Mouse (Mus musculus) MEL (cell line): ENCODE measurements around the gene Rbbp6. TPM values are rescaled to one million over a fixed set of nuclear protein-coding genes. Genes with fewer than 3 reads are reported as not detected.

ENCODE experiments used
- DNase-seq: peaks from one replicate; pipeline ENCODE4 v3.0.0; 2011; ENCODE audit warnings: low read depth, low spot score
- H3K27ac ChIP-seq: 2 replicates; pipeline ENCODE4 v1.5.1; 2012; ENCODE audit warnings: low read depth, mild to moderate bottlenecking, control low read depth, low read length, moderate library complexity; ENCODE audit not compliant: control insufficient read depth
- H3K27me3 ChIP-seq, 2 experiments: fragments of 150-350 bp in 1 of 2; sonication (generic) in 1 of 2; 2 replicates each; pipeline ENCODE4 v1.6.1; 2012; ENCODE audit warnings: low read length in 2 of 2, mild to moderate bottlenecking in 2 of 2, improper control_type of control experiment in 1 of 2, moderate library complexity in 1 of 2; ENCODE audit not compliant: insufficient read depth in 2 of 2, control insufficient read depth in 1 of 2
- H3K36me3 ChIP-seq, 2 experiments: 2 replicates each; pipeline ENCODE4 v1.6.1; 2012 to 2014; ENCODE audit warnings: low read length in 2 of 2, improper control_type of control experiment in 1 of 2, inconsistent platforms in 1 of 2, mild to moderate bottlenecking in 1 of 2; ENCODE audit not compliant: insufficient read depth in 2 of 2, control insufficient read depth in 1 of 2
- H3K4me1 ChIP-seq, 2 experiments: fragments of 150-350 bp in 1 of 2; sonication (generic) in 1 of 2; 2 replicates each; pipeline ENCODE4 v1.6.1; 2012; ENCODE audit warnings: low read length in 2 of 2, improper control_type of control experiment in 1 of 2, mild to moderate bottlenecking in 1 of 2; ENCODE audit not compliant: insufficient read depth in 2 of 2, control insufficient read depth in 1 of 2
- H3K4me3 ChIP-seq, 2 experiments: fragments of 150-350 bp in 1 of 2; sonication (generic) in 1 of 2; 2 replicates each; pipeline ENCODE4 v1.5.1; 2012; ENCODE audit warnings: low read depth in 2 of 2, low read length in 2 of 2, mild to moderate bottlenecking in 2 of 2, moderate library complexity in 2 of 2, control low read depth in 1 of 2, improper control_type of control experiment in 1 of 2; ENCODE audit not compliant: control insufficient read depth in 1 of 2, insufficient read depth in 1 of 2
- H3K79me2 ChIP-seq: 2 replicates; pipeline ENCODE4 v1.6.1; 2012; ENCODE audit warnings: mild to moderate bottlenecking, low read length, moderate library complexity; ENCODE audit not compliant: control insufficient read depth, poor library complexity, insufficient read depth
- H3K9ac ChIP-seq: 2 replicates; pipeline ENCODE4 v1.6.1; 2012; ENCODE audit warnings: low read depth, mild to moderate bottlenecking, control low read depth, low read length, moderate library complexity; ENCODE audit not compliant: control insufficient read depth, poor library complexity, severe bottlenecking
- H3K9me3 ChIP-seq: fragments of 150-350 bp; sonication (generic); replicated peaks from 2 replicates; pipeline ENCODE4 v1.6.1; 2012; ENCODE audit warnings: mild to moderate bottlenecking, low read length, improper control_type of control experiment, moderate library complexity; ENCODE audit not compliant: insufficient read depth
- CHD1 ChIP-seq: IDR thresholded peaks from 2 replicates; pipeline ENCODE4 v1.6.1; 2012; ENCODE audit warnings: low read depth, mild to moderate bottlenecking, inconsistent platforms, low read length, improper control_type of control experiment
- CHD2 ChIP-seq: IDR thresholded peaks from 2 replicates; pipeline ENCODE4 v1.6.1; 2011; ENCODE audit warnings: low read length, improper control_type of control experiment
- E2F4 ChIP-seq: IDR thresholded peaks from 2 replicates; pipeline ENCODE4 v1.6.1; 2011; ENCODE audit warnings: low read depth, low read length, improper control_type of control experiment, borderline replicate concordance
- ELF1 ChIP-seq: IDR thresholded peaks from 2 replicates; pipeline ENCODE4 v1.6.1; 2014; ENCODE audit warnings: low read depth, mild to moderate bottlenecking, inconsistent platforms, low read length, improper control_type of control experiment, moderate library complexity
- ETS1 ChIP-seq: IDR thresholded peaks from 2 replicates; pipeline ENCODE4 v1.6.1; 2012; ENCODE audit warnings: low read depth, mild to moderate bottlenecking, inconsistent platforms, low read length, improper control_type of control experiment, moderate library complexity
- GABPA ChIP-seq: IDR thresholded peaks from 2 replicates; pipeline ENCODE4 v1.6.1; 2012; ENCODE audit warnings: low read depth, mild to moderate bottlenecking, inconsistent platforms, low read length, improper control_type of control experiment, moderate library complexity
- GATA1 ChIP-seq: IDR thresholded peaks from 2 replicates; pipeline ENCODE4 v1.6.1; 2011; ENCODE audit warnings: low read depth, low read length, improper control_type of control experiment
- HCFC1 ChIP-seq: IDR thresholded peaks from 2 replicates; pipeline ENCODE4 v1.6.1; 2012; ENCODE audit warnings: low read depth, mild to moderate bottlenecking, inconsistent platforms, low read length, improper control_type of control experiment, moderate library complexity
- JUND ChIP-seq: IDR thresholded peaks from 2 replicates; pipeline ENCODE4 v1.6.1; 2011; ENCODE audit warnings: low read depth, mild to moderate bottlenecking, improper control_type of control experiment, low read length
- MAFK ChIP-seq: IDR thresholded peaks from 2 replicates; pipeline ENCODE4 v1.6.1; 2011; ENCODE audit warnings: low read depth, mild to moderate bottlenecking, low read length, improper control_type of control experiment, borderline replicate concordance
- MAZ ChIP-seq: IDR thresholded peaks from 2 replicates; pipeline ENCODE4 v1.6.1; 2012; ENCODE audit warnings: low read depth, mild to moderate bottlenecking, inconsistent platforms, low read length, improper control_type of control experiment
- MEF2A ChIP-seq: IDR thresholded peaks from 2 replicates; pipeline ENCODE4 v1.6.1; 2014; ENCODE audit warnings: low read depth, mild to moderate bottlenecking, inconsistent platforms, low read length, improper control_type of control experiment; ENCODE audit not compliant: poor library complexity, insufficient replicate concordance, severe bottlenecking; ENCODE audit errors: extremely low read depth
- MXI1 ChIP-seq: IDR thresholded peaks from 2 replicates; pipeline ENCODE4 v1.6.1; 2011; ENCODE audit warnings: mild to moderate bottlenecking, low read depth, low read length, improper control_type of control experiment
- MYB ChIP-seq: IDR thresholded peaks from 2 replicates; pipeline ENCODE4 v1.6.1; 2011; ENCODE audit warnings: mild to moderate bottlenecking, low read depth, low read length, improper control_type of control experiment
- MYC ChIP-seq: IDR thresholded peaks from 2 replicates; pipeline ENCODE4 v1.6.1; 2011; ENCODE audit warnings: low read depth, mild to moderate bottlenecking, low read length, improper control_type of control experiment, moderate library complexity
- POLR2A ChIP-seq, 2 experiments: IDR thresholded peaks; 2 replicates each; pipeline ENCODE4 v1.6.1; 2011 to 2012; ENCODE audit warnings: low read length in 2 of 2, mild to moderate bottlenecking in 2 of 2, control low read depth in 1 of 2, improper control_type of control experiment in 1 of 2, low read depth in 1 of 2, moderate library complexity in 1 of 2; ENCODE audit not compliant: control insufficient read depth in 1 of 2, insufficient read depth in 1 of 2, poor library complexity in 1 of 2
- POLR2AphosphoS2 ChIP-seq: IDR thresholded peaks from 2 replicates; pipeline ENCODE4 v1.6.1; 2011; ENCODE audit warnings: low read length, improper control_type of control experiment
- POLR2AphosphoS5 ChIP-seq: IDR thresholded peaks from 2 replicates; pipeline ENCODE4 v1.6.1; 2012; ENCODE audit warnings: low read depth, borderline replicate concordance, mild to moderate bottlenecking, inconsistent platforms, low read length, moderate library complexity, mixed read lengths
- SIN3A ChIP-seq: IDR thresholded peaks from 2 replicates; pipeline ENCODE4 v1.6.1; 2012; ENCODE audit warnings: low read length, improper control_type of control experiment, inconsistent platforms
- SMC3 ChIP-seq: IDR thresholded peaks from 2 replicates; pipeline ENCODE4 v1.6.1; 2011; ENCODE audit warnings: low read depth, low read length, improper control_type of control experiment
- TAL1 ChIP-seq: IDR thresholded peaks from 2 replicates; pipeline ENCODE4 v1.6.1; 2012; ENCODE audit warnings: mild to moderate bottlenecking, inconsistent platforms, low read length, moderate library complexity, mixed read lengths
- TBP ChIP-seq: IDR thresholded peaks from 2 replicates; pipeline ENCODE4 v1.8.0; 2011; ENCODE audit warnings: low read depth, low read length, improper control_type of control experiment
- UBTF ChIP-seq: IDR thresholded peaks from 2 replicates; pipeline ENCODE4 v1.6.1; 2012; ENCODE audit warnings: low read depth, mild to moderate bottlenecking, inconsistent platforms, low read length, improper control_type of control experiment, moderate library complexity, borderline replicate concordance; ENCODE audit not compliant: insufficient read depth
- USF2 ChIP-seq, 2 experiments: IDR thresholded peaks; 2 replicates each; pipeline ENCODE4 v1.6.1; 2011 to 2012; ENCODE audit warnings: improper control_type of control experiment in 2 of 2, low read length in 2 of 2, borderline replicate concordance in 1 of 2, inconsistent platforms in 1 of 2, low read depth in 1 of 2, mild to moderate bottlenecking in 1 of 2; ENCODE audit not compliant: insufficient read depth in 1 of 2
- ZC3H11A ChIP-seq: IDR thresholded peaks from 2 replicates; pipeline ENCODE4 v1.6.1; 2012; ENCODE audit warnings: low read depth, mild to moderate bottlenecking, inconsistent platforms, low read length, improper control_type of control experiment
- ZMIZ1 ChIP-seq: IDR thresholded peaks from 2 replicates; pipeline ENCODE4 v1.6.1; 2012; ENCODE audit warnings: low read depth, mild to moderate bottlenecking, inconsistent platforms, low read length, improper control_type of control experiment, moderate library complexity
- ZNF384 ChIP-seq: IDR thresholded peaks from 2 replicates; pipeline ENCODE4 v1.6.1; 2012; ENCODE audit warnings: low read depth, mild to moderate bottlenecking, inconsistent platforms, low read length, improper control_type of control experiment
- polyA plus RNA-seq, 2 experiments: library from polyadenylated mRNA; stranded (reverse) in 1 of 2; unstranded in 1 of 2; fragments of >175 nt in 1 of 2; fragments of >200 nt in 1 of 2; gene quantifications; 2 replicates each; pipeline versions ENCODE4 v1.2.1 to v1.2.4; 2012; ENCODE audit warnings: low replicate concordance in 2 of 2, low read depth in 1 of 2; ENCODE audit not compliant: insufficient read length in 2 of 2, insufficient read depth in 1 of 2, missing spikeins in 1 of 2
- total RNA-seq: library from RNA; depleted of rRNA; stranded (reverse); fragments of 300-350 nt; gene quantifications from 2 replicates; pipeline ENCODE4 v1.2.3, GENCODE M21; 2012

Rbbp6 gene
- total and polyA plus RNA-seq, 3 experiments, result 22.7 to 70.6 TPM; not detected in 1

DNA sequence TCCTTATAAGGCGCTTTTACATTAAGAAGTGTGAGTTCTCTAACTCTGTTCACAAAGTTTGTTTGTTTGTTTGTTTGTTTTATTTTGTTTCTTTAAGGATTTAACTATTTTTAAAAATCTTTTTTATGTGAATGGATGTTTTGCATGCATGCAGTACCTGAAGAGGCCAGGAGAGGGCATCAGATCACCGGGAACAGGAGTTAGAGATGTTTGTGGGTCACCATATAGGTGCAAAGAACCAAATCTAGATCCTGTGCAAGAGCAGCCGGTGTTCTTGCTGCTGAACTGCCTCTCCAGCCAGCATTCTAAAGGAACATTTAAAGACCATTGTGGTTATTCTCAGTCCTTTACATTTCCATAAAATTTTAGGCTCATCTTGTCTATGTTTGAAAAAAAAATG lies 52.1 kb downstream of the Rbbp6 start (continued):
- no peak for TF ChIP-seq USF2 (IDR thresholded peaks at IDR 0.05; ENCODE audit: borderline replicate concordance in 1 of 2, insufficient read depth in 1 of 2, low read depth in 1 of 2, low read length in 2 of 2)

DNA sequence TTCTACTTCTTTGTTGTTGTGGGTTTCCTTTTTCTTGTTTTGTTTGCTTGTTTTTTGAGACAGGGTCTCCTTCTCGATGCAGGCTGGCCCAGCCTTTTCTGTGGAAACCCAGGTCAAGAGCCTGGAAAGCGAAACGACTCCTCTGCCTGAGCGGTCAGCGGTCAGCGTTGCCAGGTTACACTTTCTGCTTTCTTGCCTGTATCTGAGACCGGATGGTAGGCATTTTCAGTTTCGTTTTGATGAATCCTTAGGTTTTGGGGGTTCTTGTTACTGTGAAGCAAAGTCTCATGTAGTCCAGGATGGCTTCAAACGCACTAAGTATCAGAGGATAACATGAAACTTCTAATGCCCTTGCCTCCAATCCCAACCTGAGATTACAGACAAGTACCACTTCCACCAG lies 59.6 kb downstream of the Rbbp6 start:
- no peaks in the 10 kb centered on the region for H3K79me2 ChIP-seq
- no peaks in the 10 kb centered on the region for H3K4me1 ChIP-seq
- peak overlapping the region; percentile 1 to 31; a peak in 3 of 4 replicates for H3K4me3 ChIP-seq
- TF ChIP-seq USF2 (IDR thresholded peaks at IDR 0.05; ENCODE audit: borderline replicate concordance in 1 of 2, insufficient read depth in 1 of 2, low read depth in 1 of 2, low read length in 2 of 2) (no peak), MEF2A (no peak), ZNF384 (no peak), ZMIZ1 (no peak), CHD2 (no peak), TBP (no peak), MYB (no peak), HCFC1 (no peak), ETS1 (no peak), ZC3H11A (no peak), MAZ (no peak), MAFK (no peak), MXI1 (no peak)
- H3K27me3 ChIP-seq, result no peaks in the 10 kb centered on the region; a peak in 1 of 4 replicates
- no peak for DNase-seq
- H3K9ac ChIP-seq, result no peak overlapping the region
- H3K27ac ChIP-seq, result no peak overlapping the region
- H3K36me3 ChIP-seq, result no peaks in the 10 kb centered on the region
- H3K9me3 ChIP-seq, result no peaks in the 10 kb centered on the region

DNA sequence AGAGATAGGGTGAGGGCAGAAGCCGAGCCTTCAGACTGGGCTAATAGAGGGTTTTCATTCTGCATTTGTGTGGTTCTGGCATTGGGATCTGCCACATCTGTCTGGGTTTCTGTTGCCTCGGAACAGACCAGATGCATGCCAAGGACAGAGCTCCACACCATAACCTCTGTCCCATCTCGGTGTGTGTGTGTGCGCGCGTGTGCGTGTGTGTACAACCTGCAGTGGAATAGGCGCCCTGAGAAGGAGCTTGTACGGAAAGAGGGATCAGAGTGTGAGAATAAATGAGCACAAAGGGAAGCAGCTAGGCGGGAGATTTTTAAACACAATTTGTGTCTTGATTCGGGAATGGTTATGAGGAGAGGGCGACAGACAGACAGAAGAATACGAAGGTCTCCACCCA lies 64.8 kb downstream of the Rbbp6 start:
- no peaks in the 10 kb centered on the region for H3K4me1 ChIP-seq
- no peak overlapping the region for H3K4me3 ChIP-seq
- DNase-seq, result no peak
- no peaks in the 10 kb centered on the region for H3K79me2 ChIP-seq
- H3K9me3 ChIP-seq, result no peaks in the 10 kb centered on the region
- TF ChIP-seq SIN3A, result no peak
- TF ChIP-seq TAL1, result no peak
- no peak for TF ChIP-seq MXI1
- TF ChIP-seq ELF1, result no peak
- TF ChIP-seq ZC3H11A, result no peak
- no peak for TF ChIP-seq GATA1
- TF ChIP-seq POLR2AphosphoS2, result no peak
- no peak for TF ChIP-seq MYC
- no peak for TF ChIP-seq GABPA
- TF ChIP-seq ZNF384, result no peak
- no peak for TF ChIP-seq POLR2AphosphoS5
- no peak for TF ChIP-seq CHD1
- TF ChIP-seq MYB, result no peak
- no peak for TF ChIP-seq POLR2A (IDR thresholded peaks at IDR 0.05; ENCODE audit: control insufficient read depth in 1 of 2, insufficient read depth in 1 of 2, low read depth in 1 of 2, low read length in 2 of 2, poor library complexity in 1 of 2)
- TF ChIP-seq SMC3, result no peak
- TF ChIP-seq UBTF, result no peak
- TF ChIP-seq JUND, result no peak
- TF ChIP-seq E2F4, result no peak
- TF ChIP-seq, all 39 proteins: peak for 0
- Histone ChIP-seq H3K9ac (no peak overlapping the region), H3K27ac (no peak overlapping the region), H3K27me3 (peaks cover 0 to 3% of the 10 kb centered on the region in 2 experiments; a peak in 2 of 4 replicates), H3K36me3 (no peaks in the 10 kb centered on the region)
